Mouse (Mus musculus): ENCODE measurements at regions not wholly inside any gene's neighbourhood (a gene's known extent, or its start where the extent isn't known, plus 50 kb on each side); places are given as distances from the start of the nearest gene placed in this dataset.
A peak's percentile ranks its signal among the peaks of the same experiment; 100 is the strongest.

GRCm38 (mm10) chr2:178597084-178597470, 166.7 kb downstream of the Cdh26 start:
- no peak for DNase-seq

- no peak for DNase-seq
Observed at GRCm38 (mm10) chr2:178598371-178598770, 168.0 kb downstream of the Cdh26 start.

- DNase-seq = no peak
Observed at GRCm38 (mm10) chr2:178598836-178599235, 168.5 kb downstream of the Cdh26 start.

GRCm38 (mm10) chr2:178603443-178603842, 173.1 kb downstream of the Cdh26 start:
- DNase-seq = no peak

- DNase-seq = no peak
Observed at GRCm38 (mm10) chr2:178606733-178607132, 176.4 kb downstream of the Cdh26 start.

- no peak for DNase-seq
Observed at GRCm38 (mm10) chr2:178610211-178610975, 180.1 kb downstream of the Cdh26 start.

- DNase-seq = no peak
Observed at GRCm38 (mm10) chr2:178614761-178615160, 184.4 kb downstream of the Cdh26 start.

- no peak for DNase-seq
Observed at GRCm38 (mm10) chr2:178622801-178623200, 192.5 kb downstream of the Cdh26 start.

GRCm38 (mm10) chr2:178624475-178624874, 194.1 kb downstream of the Cdh26 start:
- no peak for DNase-seq

GRCm38 (mm10) chr2:178624907-178625306, 194.6 kb downstream of the Cdh26 start:
- no peak for DNase-seq

- DNase-seq = peak; percentile 49 to 50
Observed at GRCm38 (mm10) chr2:178629756-178630155, 199.4 kb downstream of the Cdh26 start.

GRCm38 (mm10) chr2:178630511-178630910, 200.2 kb downstream of the Cdh26 start:
- no peak for DNase-seq

- no peak for DNase-seq
Observed at GRCm38 (mm10) chr2:178631336-178631735, 201.0 kb downstream of the Cdh26 start.

- DNase-seq = no peak
Observed at GRCm38 (mm10) chr2:178631966-178632365, 201.6 kb downstream of the Cdh26 start.

GRCm38 (mm10) chr2:178632831-178633585, 202.7 kb downstream of the Cdh26 start:
- no peak for DNase-seq

GRCm38 (mm10) chr2:178634116-178634515, 203.8 kb downstream of the Cdh26 start:
- no peak for DNase-seq

GRCm38 (mm10) chr2:178635685-178636084, 205.4 kb downstream of the Cdh26 start:
- DNase-seq = no peak

- DNase-seq = no peak
Observed at GRCm38 (mm10) chr2:178636901-178637300, 206.6 kb downstream of the Cdh26 start.

GRCm38 (mm10) chr2:178642137-178643052, 212.1 kb downstream of the Cdh26 start:
- no peak for DNase-seq

- no peak for DNase-seq
Observed at GRCm38 (mm10) chr2:178643053-178643402, 212.7 kb downstream of the Cdh26 start.

GRCm38 (mm10) chr2:178643841-178644240, 213.5 kb downstream of the Cdh26 start:
- no peak for DNase-seq

- DNase-seq = no peak
Observed at GRCm38 (mm10) chr2:178660071-178660470, 229.7 kb downstream of the Cdh26 start.

GRCm38 (mm10) chr2:178662396-178662795, 232.1 kb downstream of the Cdh26 start:
- no peak for DNase-seq
